Mouse (Mus musculus): Measurements from ENCODE around the gene Prodh2.

Prodh2 gene

DNA sequence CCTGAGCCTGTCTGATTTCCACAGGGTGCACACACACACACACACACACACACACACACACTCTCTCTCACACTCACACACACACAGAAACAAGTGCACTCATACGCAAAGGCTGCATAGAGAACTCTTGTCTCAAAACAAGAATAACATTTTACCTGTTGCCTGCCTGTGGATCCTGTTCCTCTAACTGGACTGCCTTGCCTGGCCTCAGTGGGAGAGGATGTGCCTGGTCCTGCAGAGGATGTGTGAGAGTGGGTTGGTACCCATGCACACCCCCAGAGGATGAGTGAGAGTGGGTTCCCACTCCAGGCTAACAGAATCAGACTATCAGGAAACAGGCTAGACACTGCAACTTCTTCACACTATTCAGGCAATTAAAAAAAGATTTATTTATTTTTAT, 57.2 kb downstream of the Prodh2 start:
- DNase-seq: no peak

- peak in 1 of 2 experiments; percentile 56 for DNase-seq
Observed at GRCm38 (mm10) chr7:30551445-30552101, 58.2 kb downstream of the Prodh2 start.

DNA sequence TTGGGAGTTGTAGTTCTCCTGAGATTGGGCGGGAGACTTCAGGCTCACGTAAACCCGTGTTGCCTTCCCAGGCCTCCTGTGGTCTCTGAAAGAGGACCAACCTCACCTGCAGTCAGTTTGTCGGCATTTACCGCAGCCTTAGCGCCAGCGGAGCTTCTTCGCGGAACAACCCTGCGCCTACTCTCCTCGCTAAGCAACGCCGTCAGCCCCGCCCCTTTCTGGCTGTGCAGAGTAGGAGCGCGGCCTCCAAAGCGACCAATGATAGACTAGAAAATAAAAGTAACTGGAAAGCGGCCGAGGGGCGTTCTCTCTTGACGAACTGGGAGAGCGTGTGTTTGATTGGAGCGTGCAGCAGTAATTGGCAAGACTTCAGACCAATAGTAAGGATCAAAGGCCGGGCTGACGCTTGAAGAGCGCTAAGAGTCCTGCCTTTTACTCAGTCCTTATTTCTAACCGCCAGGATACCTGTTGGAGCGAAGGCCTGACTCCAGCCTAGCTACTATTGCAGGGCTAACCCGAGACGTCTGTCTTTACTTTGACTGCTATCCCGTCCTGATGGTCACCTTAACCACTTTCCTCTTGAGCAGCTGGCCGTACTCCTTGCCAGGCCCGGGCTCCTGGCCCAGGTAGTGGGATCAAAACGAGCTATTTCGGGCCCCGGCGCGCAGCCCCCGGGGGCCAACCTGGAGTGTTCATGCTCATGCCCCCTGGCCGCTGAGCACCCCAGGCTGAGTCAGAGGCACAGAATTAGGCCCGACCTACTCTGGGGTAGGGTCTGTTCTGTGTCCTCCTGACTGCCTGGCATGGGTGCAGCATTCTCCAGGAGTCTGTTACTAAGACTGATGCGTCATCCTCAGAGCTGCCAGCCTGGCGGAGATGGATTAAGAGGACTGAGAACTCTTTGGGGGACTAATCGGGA, 58.9 kb downstream of the Prodh2 start, which contains the start of the genes Hspb6 and Proser3:
Gene Hspb6, plus strand, starts transcription at position 77 of the 919 bp plus-strand sequence.
Gene Proser3, minus strand, starts transcription at position 198 of the 919 bp plus-strand sequence.
- peak; percentile 98 to 99 for DNase-seq

DNA sequence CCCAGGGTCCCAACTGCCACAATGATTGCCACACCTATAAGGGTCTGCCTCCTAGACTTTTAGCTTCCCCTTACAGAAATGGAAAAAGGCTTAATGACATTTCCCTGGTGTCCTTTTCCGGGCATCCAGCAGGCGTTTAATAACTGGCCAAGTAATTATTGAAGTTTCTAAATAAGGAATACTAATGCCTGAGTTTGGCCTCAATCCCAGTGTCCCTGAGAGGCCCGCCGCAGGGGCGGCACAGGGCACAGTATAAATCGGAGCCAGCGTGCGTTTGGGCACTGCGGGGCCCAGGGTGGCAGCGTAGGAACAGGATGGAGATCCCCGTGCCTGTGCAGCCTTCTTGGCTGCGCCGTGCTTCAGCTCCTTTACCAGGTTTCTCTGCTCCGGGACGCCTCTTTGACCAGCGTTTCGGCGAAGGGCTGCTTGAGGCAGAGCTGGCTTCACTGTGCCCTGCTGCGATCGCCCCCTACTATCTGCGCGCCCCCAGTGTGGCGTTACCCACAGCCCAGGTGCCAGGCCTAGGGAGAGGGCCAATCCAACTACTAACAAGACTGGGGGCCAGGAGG, 59.7 kb downstream of the Prodh2 start:
- peak; percentile 38 to 75 for DNase-seq

GRCm38 (mm10) chr7:30553810-30554584, 60.6 kb downstream of the Prodh2 start:
- DNase-seq: no peak

DNA sequence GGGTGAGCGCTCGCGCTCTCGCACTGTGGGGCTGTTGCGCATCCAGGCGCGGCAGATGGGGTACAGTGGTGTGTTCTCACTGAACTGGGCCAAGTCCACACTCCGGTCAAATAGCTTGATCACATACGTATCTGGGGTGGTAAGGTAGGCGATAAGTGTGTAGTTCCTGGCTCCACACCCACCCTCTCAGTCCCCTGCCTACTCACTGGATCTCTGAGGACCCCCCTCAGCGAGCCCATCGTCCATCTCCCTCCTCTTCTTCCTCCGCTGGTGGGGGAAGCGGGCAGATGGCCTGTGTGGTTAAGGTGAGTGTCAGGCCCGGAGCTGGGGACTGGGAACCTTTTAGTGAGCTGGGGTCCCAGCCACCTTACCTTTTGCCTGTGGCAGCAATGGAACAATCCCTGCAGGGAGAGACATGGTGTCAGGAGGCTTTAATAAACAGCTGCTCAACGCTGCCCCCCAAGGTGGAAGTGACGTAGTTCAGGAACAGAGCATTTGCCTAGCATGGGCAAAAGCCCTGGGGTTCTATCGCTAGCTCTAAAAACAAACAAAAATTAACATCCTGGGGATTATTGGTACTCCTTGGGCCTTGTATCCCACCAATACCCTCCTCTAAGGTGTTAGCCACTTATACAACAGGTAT, 63.6 kb downstream of the Prodh2 start:
- no peak for DNase-seq

GRCm38 (mm10) chr7:30557901-30558514, 64.6 kb downstream of the Prodh2 start:
- DNase-seq: no peak

- DNase-seq: no peak
Observed at GRCm38 (mm10) chr7:30558656-30559442, 65.4 kb downstream of the Prodh2 start.

DNA sequence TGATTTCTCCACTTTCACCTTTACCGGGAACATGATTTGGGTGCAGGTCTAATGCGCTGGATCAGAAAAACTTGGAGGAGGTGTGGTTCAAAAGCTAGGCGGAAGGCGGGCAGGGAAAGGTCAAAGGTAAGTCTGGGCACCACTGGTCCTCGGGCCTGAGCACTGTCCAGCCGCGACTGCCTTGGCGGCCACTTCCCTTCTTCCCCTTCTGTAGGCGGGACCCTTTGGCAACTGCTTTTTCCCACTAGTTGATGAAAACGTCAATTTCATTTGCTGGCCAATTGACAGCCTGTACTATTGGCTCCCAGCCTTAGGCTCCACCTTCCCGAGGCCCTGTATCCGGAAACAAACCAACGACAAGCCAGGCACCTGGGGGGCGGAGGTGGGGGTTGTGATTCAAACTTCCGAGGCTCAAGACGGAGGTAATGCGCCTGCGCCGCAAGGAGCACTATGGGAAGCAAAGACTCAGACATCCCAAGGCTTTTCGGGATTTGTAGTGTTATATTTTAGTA, 66.1 kb downstream of the Prodh2 start, which contains the start of gene Lin37:
Gene Lin37, minus strand, starts transcription at position 396 of the 512 bp plus-strand sequence.
- peak; percentile 98 to 99 for DNase-seq

DNA sequence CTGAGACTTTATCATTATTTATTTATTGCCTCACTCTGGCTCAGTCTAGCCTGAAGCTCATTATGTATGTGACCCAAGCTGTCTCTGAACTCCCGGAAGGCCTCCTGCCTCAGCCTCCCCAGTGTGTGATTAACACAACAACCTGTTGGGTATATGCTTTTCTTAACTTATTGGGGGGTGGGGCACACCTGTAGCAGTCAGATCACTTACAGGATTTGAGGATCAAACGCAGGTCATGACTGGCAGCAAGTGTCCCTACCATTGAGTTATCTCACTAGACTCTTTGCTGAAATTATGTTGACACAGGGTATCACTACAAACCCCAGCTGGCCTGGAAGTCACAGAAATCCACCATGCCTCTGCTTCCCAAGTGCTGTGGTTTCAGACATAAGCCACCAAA, 66.9 kb downstream of the Prodh2 start:
- DNase-seq: no peak

- DNase-seq: peak in 1 of 2 experiments; percentile 27
Observed at GRCm38 (mm10) chr7:30562526-30563116, 69.2 kb downstream of the Prodh2 start.

All from kidney, postnatal 25 days (tissue).